Mouse (Mus musculus): ENCODE results near the gene Exosc3. TPM values are rescaled to one million over a fixed set of nuclear protein-coding genes. Genes with fewer than 3 reads are reported as not detected.

Gene Exosc3
- polyA plus RNA-seq, 1 experiment from 2014 or later: 87.3 TPM

DNA sequence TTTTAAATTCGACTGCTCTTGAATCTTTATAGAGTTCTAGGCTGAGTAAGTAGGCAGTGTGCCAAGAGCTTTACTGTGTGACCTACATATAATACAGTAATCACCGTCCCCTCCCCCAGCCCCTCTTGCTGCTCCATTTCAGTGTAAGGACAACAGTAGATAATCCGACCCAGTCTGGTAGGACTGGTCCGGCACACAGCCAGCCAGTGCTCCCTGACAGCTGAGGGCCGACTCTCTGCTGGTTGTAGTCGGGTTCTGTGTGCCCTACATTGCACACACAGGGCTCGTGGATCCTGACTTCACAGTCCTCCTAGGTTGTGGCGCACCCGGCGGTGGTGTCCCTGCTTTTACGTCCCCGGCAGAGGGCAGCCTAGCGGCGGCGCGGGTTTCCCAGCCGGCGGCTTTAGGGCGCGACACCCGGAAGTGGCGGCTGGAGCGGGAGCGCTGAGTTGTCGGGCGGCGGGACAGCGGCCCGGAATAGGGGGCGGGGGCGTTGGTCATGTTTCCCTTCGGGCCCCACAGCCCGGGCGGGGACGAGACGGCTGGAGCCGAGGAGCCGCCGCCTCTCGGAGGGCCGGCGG lies 773 bp downstream of the Exosc3 start, which contains the start of gene Dcaf10:
Gene Dcaf10, plus strand, starts transcription at position 433 of the 581 bp plus-strand sequence.
- peak; percentile 96 for DNase-seq (ENCODE audit: low spot score)
- no peaks in the 10 kb centered on the region for H3K9me3 ChIP-seq (ENCODE audit: control insufficient read depth, low read length)
- peak within 1 kb of the TSS; percentile 73 for H3K9ac ChIP-seq (ENCODE audit: low read depth, low read length)
- H3K4me1 ChIP-seq (replicated peaks; ENCODE audit: control insufficient read depth, insufficient read depth, low read length): no peaks in the 10 kb centered on the region
- no peaks in the 10 kb centered on the region for H3K27me3 ChIP-seq (ENCODE audit: control insufficient read depth, insufficient read depth, low read length)
- WGBS: 2% methylated on average over 35 of the region's 42 CpGs
- H3K36me3 ChIP-seq (ENCODE audit: control insufficient read depth, insufficient read depth, low read length): no peaks in the 10 kb centered on the region
- peak; percentile 93 for ATAC-seq (ENCODE audit: low FRiP score)
- H3K4me3 ChIP-seq (ENCODE audit: low read depth, low read length): peak within 1 kb of the TSS; percentile 59
- H3K27ac ChIP-seq (ENCODE audit: low read depth, low read length): peak within 1 kb of the TSS; percentile 77
- peak within 1 kb of the TSS; percentile 71 for H3K4me2 ChIP-seq (replicated peaks; ENCODE audit: low read depth, low read length)

DNA sequence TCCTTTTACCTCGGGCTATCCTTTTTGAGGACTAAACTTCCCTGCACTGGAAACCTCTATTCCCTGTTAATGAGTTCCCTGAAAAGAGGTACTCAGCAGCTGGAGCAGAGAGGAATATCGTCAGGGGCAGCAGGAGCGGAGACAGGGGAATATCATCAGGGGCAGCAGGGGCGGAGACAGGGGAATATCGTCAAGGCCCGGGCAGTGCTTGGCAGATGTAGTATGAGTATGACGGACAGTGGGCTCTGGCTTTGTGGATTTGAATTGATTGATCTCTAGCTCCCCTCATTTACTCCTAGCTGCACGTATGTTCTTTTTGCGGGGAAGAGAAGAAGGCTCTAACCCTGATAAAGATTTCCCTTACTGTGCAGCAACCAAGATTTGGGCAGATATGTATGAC lies 1.3 kb downstream of the Exosc3 start:
- no peak for ATAC-seq (ENCODE audit: low FRiP score)
- peak overlapping the region; percentile 77; the same call in 1 of the 2 replicates for H3K27ac ChIP-seq (ENCODE audit: low read depth, low read length)
- H3K36me3 ChIP-seq (ENCODE audit: control insufficient read depth, insufficient read depth, low read length): no peaks in the 10 kb centered on the region
- H3K27me3 ChIP-seq (ENCODE audit: control insufficient read depth, insufficient read depth, low read length): no peaks in the 10 kb centered on the region
- H3K9ac ChIP-seq (ENCODE audit: low read depth, low read length): no peak overlapping the region; the same call in 1 of the 2 replicates
- H3K9me3 ChIP-seq (ENCODE audit: control insufficient read depth, low read length): no peaks in the 10 kb centered on the region
- H3K4me3 ChIP-seq (ENCODE audit: low read depth, low read length): no peak overlapping the region
- WGBS: 62% methylated on average over 9 of the region's 9 CpGs
- no peaks in the 10 kb centered on the region for H3K4me1 ChIP-seq (replicated peaks; ENCODE audit: control insufficient read depth, insufficient read depth, low read length)
- 0 out of 2 replicates have a peak overlapping the region, but pooled peaks have one; percentile 51 for H3K4me2 ChIP-seq (replicated peaks; ENCODE audit: low read depth, low read length)
- DNase-seq (ENCODE audit: low spot score): no peak

DNA sequence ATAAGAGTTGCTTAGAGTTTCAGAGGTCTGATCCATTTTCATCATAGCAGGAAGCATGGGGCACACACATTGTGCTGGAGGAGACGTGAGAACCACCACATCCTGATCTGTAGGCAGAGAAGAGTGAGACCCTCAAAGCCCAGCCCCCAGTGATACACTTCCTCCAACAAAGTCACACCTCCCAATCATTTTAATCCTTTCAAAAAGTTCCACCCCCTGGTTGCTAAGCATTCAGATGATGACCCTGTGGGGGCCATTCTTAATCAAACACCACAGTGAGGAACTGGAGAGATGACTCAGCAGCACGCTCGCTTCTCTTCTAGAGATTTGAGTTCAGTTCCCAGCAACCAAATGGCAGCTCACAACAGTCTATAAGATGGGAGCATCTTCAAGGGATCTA lies 10.1 kb downstream of the Exosc3 start:
- WGBS: 75% methylated on average over 3 of the region's 3 CpGs
- no peak for DNase-seq (ENCODE audit: low spot score)

DNA sequence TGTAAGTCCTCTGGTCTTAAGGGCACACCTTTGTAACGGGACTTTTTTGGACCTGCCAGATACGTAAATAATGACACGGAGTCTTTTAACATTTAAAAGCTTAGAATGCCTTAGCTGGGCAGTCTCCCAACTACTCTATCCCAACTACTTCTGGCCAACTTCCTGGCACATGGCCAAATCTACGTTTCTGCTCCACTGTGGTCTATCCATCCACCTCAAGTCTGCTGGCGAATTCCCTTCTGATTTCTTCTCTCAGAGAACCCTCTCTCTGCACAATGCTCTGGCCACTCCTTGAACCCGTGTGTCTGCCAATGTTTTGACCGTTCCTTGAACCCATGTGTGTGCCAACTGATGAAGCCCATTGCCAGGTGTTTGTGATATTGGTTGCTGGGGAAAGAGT lies 11.4 kb downstream of the Exosc3 start:
- DNase-seq (ENCODE audit: low spot score): no peak
- 88% methylated on average over 7 of the region's 7 CpGs for WGBS
- H3K36me3 ChIP-seq (ENCODE audit: control insufficient read depth, insufficient read depth, low read length): no peaks in the 10 kb centered on the region
- H3K4me2 ChIP-seq (replicated peaks; ENCODE audit: low read depth, low read length): no peak overlapping the region
- H3K27ac ChIP-seq (ENCODE audit: low read depth, low read length): no peak overlapping the region
- no peak for ATAC-seq (ENCODE audit: low FRiP score)
- no peak overlapping the region for H3K4me3 ChIP-seq (ENCODE audit: low read depth, low read length)
- no peak overlapping the region for H3K9ac ChIP-seq (ENCODE audit: low read depth, low read length)
- H3K27me3 ChIP-seq (ENCODE audit: control insufficient read depth, insufficient read depth, low read length): no peaks in the 10 kb centered on the region
- H3K4me1 ChIP-seq (replicated peaks; ENCODE audit: control insufficient read depth, insufficient read depth, low read length): no peaks in the 10 kb centered on the region
- no peaks in the 10 kb centered on the region for H3K9me3 ChIP-seq (ENCODE audit: control insufficient read depth, low read length)

More for the DNA sequence above, 10.1 kb downstream of the Exosc3 start:
- ATAC-seq (ENCODE audit: low FRiP score): no peak
- Histone ChIP-seq H3K36me3 (ENCODE audit: control insufficient read depth, insufficient read depth, low read length) (no peaks in the 10 kb centered on the region), H3K27me3 (ENCODE audit: control insufficient read depth, insufficient read depth, low read length) (no peaks in the 10 kb centered on the region), H3K9me3 (ENCODE audit: control insufficient read depth, low read length) (no peaks in the 10 kb centered on the region), H3K4me3 (ENCODE audit: low read depth, low read length) (no peak overlapping the region), H3K27ac (ENCODE audit: low read depth, low read length) (no peak overlapping the region), H3K9ac (ENCODE audit: low read depth, low read length) (no peak overlapping the region), H3K4me2 (replicated peaks; ENCODE audit: low read depth, low read length) (no peak overlapping the region), H3K4me1 (replicated peaks; ENCODE audit: control insufficient read depth, insufficient read depth, low read length) (no peaks in the 10 kb centered on the region)

DNA sequence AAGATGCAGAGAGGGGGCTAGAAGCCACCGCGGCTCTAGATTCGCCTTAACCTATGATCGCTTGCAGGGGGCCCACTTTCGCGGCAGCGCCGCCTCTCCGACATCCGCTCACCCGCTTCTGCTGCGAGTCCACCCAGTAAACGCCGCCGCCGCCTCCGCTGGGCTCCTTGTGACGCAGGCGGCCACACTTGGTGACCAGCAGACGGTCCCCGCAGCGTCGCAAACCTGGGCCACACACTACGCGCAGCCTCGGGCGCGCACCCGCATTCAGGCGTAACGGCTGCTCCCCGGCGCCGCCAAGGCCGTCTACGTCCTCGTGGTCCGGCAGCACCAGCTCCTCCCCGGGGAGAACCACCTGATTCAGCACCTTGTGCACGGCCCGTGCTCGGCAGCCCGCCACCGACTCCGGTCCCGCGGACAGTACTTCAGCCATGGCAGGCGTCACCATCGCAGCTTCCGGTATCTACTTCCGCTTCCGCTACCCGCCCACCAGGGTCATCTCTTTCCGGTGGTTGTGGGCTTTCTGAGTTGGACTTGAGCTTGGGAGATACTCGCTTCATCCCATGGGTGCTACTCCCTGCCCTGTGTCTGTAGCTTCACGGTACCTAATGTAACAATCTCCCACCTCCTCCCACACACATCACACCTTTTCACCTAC lies 22.2 kb downstream of the Exosc3 start:
- H3K9me3 ChIP-seq (ENCODE audit: control insufficient read depth, low read length): no peaks in the 10 kb centered on the region
- H3K4me2 ChIP-seq (replicated peaks; ENCODE audit: low read depth, low read length): peak overlapping the region; percentile 45
- peak overlapping the region; percentile 89 for H3K9ac ChIP-seq (ENCODE audit: low read depth, low read length)
- H3K4me3 ChIP-seq (ENCODE audit: low read depth, low read length): peak overlapping the region; percentile 95
- H3K4me1 ChIP-seq (replicated peaks; ENCODE audit: control insufficient read depth, insufficient read depth, low read length): no peaks in the 10 kb centered on the region
- DNase-seq (ENCODE audit: low spot score) (peak; percentile 87), ATAC-seq (ENCODE audit: low FRiP score) (peak; percentile 86)
- H3K36me3 ChIP-seq (ENCODE audit: control insufficient read depth, insufficient read depth, low read length): peaks cover 3% of the 10 kb centered on the region; the same call in 1 of the 2 replicates
- no peaks in the 10 kb centered on the region; the same call in 1 of the 2 replicates for H3K27me3 ChIP-seq (ENCODE audit: control insufficient read depth, insufficient read depth, low read length)
- WGBS: under 1% methylated on average over 56 of the region's 56 CpGs
- H3K27ac ChIP-seq (ENCODE audit: low read depth, low read length): peak overlapping the region; percentile 74

DNA sequence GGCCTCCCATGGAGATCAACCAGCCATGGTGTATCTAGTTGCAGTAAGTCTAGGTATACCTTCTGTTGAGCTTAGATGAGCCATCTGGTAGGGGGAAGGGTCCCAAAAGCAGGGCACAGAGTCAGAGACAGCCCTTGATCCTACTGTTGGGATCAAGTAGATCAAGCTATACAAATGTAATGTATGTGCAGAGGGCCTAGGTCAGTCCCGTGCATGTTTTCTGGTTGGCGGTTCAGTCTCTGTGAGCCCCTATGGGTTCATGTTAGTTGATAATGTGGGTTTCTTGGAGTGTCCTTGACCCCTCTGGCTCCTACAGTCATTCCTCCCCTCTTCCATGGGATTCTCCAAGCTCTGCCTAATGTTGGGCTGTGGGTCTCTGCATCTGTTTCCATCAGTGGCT lies 31.5 kb downstream of the Exosc3 start:
- no peaks in the 10 kb centered on the region for H3K9me3 ChIP-seq (ENCODE audit: control insufficient read depth, low read length)
- no peak overlapping the region for H3K4me2 ChIP-seq (replicated peaks; ENCODE audit: low read depth, low read length)
- H3K4me3 ChIP-seq (ENCODE audit: low read depth, low read length): no peak overlapping the region
- H3K4me1 ChIP-seq (replicated peaks; ENCODE audit: control insufficient read depth, insufficient read depth, low read length): no peaks in the 10 kb centered on the region
- ATAC-seq (ENCODE audit: low FRiP score): no peak
- H3K9ac ChIP-seq (ENCODE audit: low read depth, low read length): no peak overlapping the region
- peaks cover 6% of the 10 kb centered on the region; the same call in 1 of the 2 replicates for H3K36me3 ChIP-seq (ENCODE audit: control insufficient read depth, insufficient read depth, low read length)
- H3K27me3 ChIP-seq (ENCODE audit: control insufficient read depth, insufficient read depth, low read length): no peaks in the 10 kb centered on the region
- WGBS: 96% methylated on average over 2 of the region's 2 CpGs
- DNase-seq (ENCODE audit: low spot score): no peak
- H3K27ac ChIP-seq (ENCODE audit: low read depth, low read length): no peak overlapping the region

DNA sequence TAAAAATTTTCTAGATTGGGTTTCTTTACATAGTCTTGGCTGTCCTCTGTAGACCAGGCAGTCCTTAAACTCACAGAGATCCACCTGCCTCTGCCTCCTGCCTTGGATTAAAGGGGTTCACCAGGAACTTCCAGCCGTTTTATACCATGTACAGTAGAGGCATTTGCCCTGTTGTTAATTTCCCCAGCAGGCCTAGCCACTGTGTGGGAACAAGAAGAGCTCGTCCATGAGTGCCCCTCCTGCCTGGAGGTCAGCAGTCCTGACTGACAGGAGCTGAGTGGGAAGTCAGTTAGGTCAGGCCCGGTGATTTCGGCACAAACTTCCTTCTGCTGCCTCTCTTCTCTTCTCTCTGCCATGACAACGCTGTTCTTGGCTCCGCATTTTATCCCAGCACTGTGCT lies 33.9 kb downstream of the Exosc3 start:
- DNase-seq (ENCODE audit: low spot score): no peak
- no peak for ATAC-seq (ENCODE audit: low FRiP score)
- no peaks in the 10 kb centered on the region for H3K27me3 ChIP-seq (ENCODE audit: control insufficient read depth, insufficient read depth, low read length)
- H3K27ac ChIP-seq (ENCODE audit: low read depth, low read length): no peak overlapping the region
- H3K9ac ChIP-seq (ENCODE audit: low read depth, low read length): no peak overlapping the region
- no peak overlapping the region for H3K4me3 ChIP-seq (ENCODE audit: low read depth, low read length)
- no peak overlapping the region for H3K4me2 ChIP-seq (replicated peaks; ENCODE audit: low read depth, low read length)
- 92% methylated on average over 6 of the region's 6 CpGs for WGBS
- peaks cover 10% of the 10 kb centered on the region; the same call in 1 of the 2 replicates for H3K36me3 ChIP-seq (ENCODE audit: control insufficient read depth, insufficient read depth, low read length)
- no peaks in the 10 kb centered on the region for H3K4me1 ChIP-seq (replicated peaks; ENCODE audit: control insufficient read depth, insufficient read depth, low read length)
- H3K9me3 ChIP-seq (ENCODE audit: control insufficient read depth, low read length): no peaks in the 10 kb centered on the region

DNA sequence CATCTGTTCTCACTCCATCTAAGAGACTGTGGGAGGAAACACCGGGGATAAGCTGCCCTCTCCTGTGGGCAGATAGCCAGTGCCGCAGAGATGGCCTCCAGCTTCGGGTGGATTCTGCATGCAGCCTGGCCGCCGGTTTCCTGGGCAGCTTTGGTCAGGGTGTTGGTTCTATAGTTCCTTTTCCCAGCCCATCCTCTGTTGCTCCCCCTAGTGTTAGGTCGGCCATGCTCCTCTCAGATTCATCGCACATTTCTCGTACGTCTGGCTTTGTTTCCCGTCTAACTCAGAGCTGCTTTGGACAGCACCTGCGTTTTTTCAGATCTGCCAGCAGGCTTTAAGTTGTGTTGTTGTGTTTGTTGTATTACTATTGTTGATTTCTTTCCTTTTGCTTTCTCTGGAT lies 34.5 kb downstream of the Exosc3 start:
- Histone ChIP-seq H3K4me2 (replicated peaks; ENCODE audit: low read depth, low read length) (no peak overlapping the region), H3K4me3 (ENCODE audit: low read depth, low read length) (no peak overlapping the region), H3K4me1 (replicated peaks; ENCODE audit: control insufficient read depth, insufficient read depth, low read length) (no peaks in the 10 kb centered on the region), H3K9ac (ENCODE audit: low read depth, low read length) (no peak overlapping the region), H3K27me3 (ENCODE audit: control insufficient read depth, insufficient read depth, low read length) (no peaks in the 10 kb centered on the region), H3K27ac (ENCODE audit: low read depth, low read length) (no peak overlapping the region), H3K9me3 (ENCODE audit: control insufficient read depth, low read length) (no peaks in the 10 kb centered on the region), H3K36me3 (ENCODE audit: control insufficient read depth, insufficient read depth, low read length) (peaks cover 10% of the 10 kb centered on the region; the same call in 1 of the 2 replicates)
- 42% methylated on average over 11 of the region's 11 CpGs for WGBS
- no peak for ATAC-seq (ENCODE audit: low FRiP score)
- peak; percentile 49 for DNase-seq (ENCODE audit: low spot score)

DNA sequence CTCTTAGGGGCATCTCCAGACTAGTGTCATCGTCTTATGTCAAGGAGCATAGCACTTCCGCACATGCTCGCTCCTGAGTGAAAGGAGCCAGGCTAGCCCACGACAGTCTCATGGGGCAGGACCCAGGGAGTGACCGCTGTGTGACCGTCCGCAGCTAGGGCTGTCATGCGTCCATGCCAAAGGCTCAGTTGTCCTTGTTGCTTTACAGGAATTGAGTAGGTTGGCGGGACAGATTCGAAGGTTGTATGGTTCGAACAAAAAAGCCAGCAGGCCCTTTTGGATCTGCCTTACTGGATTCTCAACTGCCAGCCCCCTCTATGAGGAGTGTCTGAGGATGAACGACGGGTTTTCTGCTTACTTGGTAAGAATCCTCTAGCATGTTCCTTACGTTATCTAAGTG lies 37.0 kb downstream of the Exosc3 start:
- no peaks in the 10 kb centered on the region for H3K27me3 ChIP-seq (ENCODE audit: control insufficient read depth, insufficient read depth, low read length)
- peaks cover 10% of the 10 kb centered on the region; the same call in 1 of the 2 replicates for H3K36me3 ChIP-seq (ENCODE audit: control insufficient read depth, insufficient read depth, low read length)
- no peak overlapping the region for H3K4me3 ChIP-seq (ENCODE audit: low read depth, low read length)
- no peak overlapping the region for H3K4me2 ChIP-seq (replicated peaks; ENCODE audit: low read depth, low read length)
- H3K27ac ChIP-seq (ENCODE audit: low read depth, low read length): no peak overlapping the region
- DNase-seq (ENCODE audit: low spot score) (no peak), ATAC-seq (ENCODE audit: low FRiP score) (no peak)
- no peaks in the 10 kb centered on the region for H3K4me1 ChIP-seq (replicated peaks; ENCODE audit: control insufficient read depth, insufficient read depth, low read length)
- no peak overlapping the region for H3K9ac ChIP-seq (ENCODE audit: low read depth, low read length)
- no peaks in the 10 kb centered on the region for H3K9me3 ChIP-seq (ENCODE audit: control insufficient read depth, low read length)
- WGBS: 97% methylated on average over 14 of the region's 14 CpGs

Data from hindbrain, embryonic 11.5 days (tissue).